Mouse (Mus musculus) cerebellum, adult 2 months (tissue): ENCODE measurements around the gene Spns1. TPM values are rescaled to one million over a fixed set of nuclear protein-coding genes. Genes with fewer than 3 reads are reported as not detected.
A peak's percentile ranks its signal among the peaks of the same experiment; 100 is the strongest.

Experiments
- DNase-seq, 2 experiments: peaks; one replicate each; pipeline ENCODE4 v3.0.0; 2021
- H3K27ac ChIP-seq: fragments of 200-500 bp; 2 replicates; pipeline ENCODE4 v1.5.1; 2012; ENCODE audit warnings: low read length, control low read depth, inconsistent platforms; ENCODE audit not compliant: insufficient read depth
- H3K27me3 ChIP-seq: fragments of 200-500 bp; 2 replicates; pipeline ENCODE4 v1.6.1; 2012; ENCODE audit warnings: inconsistent platforms, mild to moderate bottlenecking, low read length, moderate library complexity; ENCODE audit not compliant: control insufficient read depth, insufficient read depth
- H3K4me1 ChIP-seq: fragments of 200-500 bp; 2 replicates; pipeline ENCODE4 v1.6.1; 2011; ENCODE audit warnings: low read length; ENCODE audit not compliant: control insufficient read depth, insufficient read depth
- H3K4me3 ChIP-seq: fragments of 200-500 bp; replicated peaks from 2 replicates; pipeline ENCODE3; 2011; ENCODE audit warnings: mild to moderate bottlenecking, low read depth, low read length, control low read depth; ENCODE audit not compliant: insufficient read depth
- CTCF ChIP-seq: fragments of 200-500 bp; IDR thresholded peaks from 2 replicates; pipeline ENCODE4 v1.5.1; 2011; ENCODE audit warnings: low read depth, mild to moderate bottlenecking, control low read depth, low read length, moderate library complexity, borderline replicate concordance; ENCODE audit not compliant: insufficient read depth
- POLR2A ChIP-seq: fragments of 200-500 bp; IDR thresholded peaks from 2 replicates; pipeline ENCODE4 v1.6.1; 2011; ENCODE audit warnings: low read length, control low read depth, borderline replicate concordance; ENCODE audit not compliant: insufficient read depth
- whole genome bisulfite sequencing: fragments of 180-500 bp; shearing (Covaris S2); methylation state at CpG from one replicate; pipeline ENCODE4 v1.1.7; 2018; 5-methylcytosine and 5-hydroxymethylcytosine counted together
- polyA plus RNA-seq: library from polyadenylated mRNA; depleted of rRNA; stranded (reverse); fragments of >200 nt; gene quantifications from 2 replicates; pipeline ENCODE4 v1.2.3, GENCODE M21; 2012; rRNA removed

Gene Spns1
- 206 and 218 TPM in 2 replicates for polyA plus RNA-seq

DNA sequence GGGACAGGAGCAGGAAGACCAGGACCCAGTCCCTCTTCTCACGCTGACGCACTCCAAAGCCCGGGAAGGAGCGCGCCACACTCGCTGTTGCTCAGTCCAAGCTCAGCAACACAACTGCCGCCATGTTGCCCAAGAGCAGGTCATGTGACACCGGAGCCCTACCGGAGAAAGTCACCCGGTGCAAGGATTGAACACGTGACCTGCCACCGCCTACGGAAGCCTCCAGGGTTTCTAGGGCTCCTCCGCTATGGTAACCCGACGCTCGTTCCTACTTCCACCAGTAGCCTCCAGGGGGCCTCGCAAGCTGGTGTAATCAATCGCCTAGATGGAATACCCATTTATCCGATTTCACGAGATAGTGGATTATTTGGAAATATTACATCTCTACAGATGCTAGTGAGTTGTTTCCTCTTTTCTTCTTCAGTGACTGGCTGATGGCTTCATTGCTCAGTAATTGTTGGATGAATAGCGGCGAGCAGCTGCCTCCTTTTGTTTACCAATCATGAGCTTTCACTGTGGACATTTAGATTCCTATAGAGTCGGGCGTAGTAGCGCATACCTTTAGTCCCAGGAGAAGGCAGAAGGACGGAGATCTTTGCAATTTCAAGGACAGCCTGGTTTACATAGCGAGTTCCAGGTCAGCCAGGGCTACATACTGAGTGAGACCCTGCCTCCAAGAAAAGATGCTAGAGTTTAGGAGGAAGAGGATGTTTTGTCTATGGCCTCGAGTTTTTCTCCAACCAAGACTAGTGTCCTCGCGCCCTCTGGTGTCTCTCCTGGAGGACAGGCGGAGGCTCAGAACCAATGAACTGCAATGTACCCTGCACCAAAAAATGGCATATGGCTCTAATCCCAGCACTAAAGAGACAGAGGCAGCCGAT is at the start of gene Spns1:
Gene Spns1, minus strand, starts transcription at position 173 of the 881 bp plus-strand sequence.
- Histone ChIP-seq H3K4me1 (peaks cover 4% of the 10 kb centered on the region; the same call in 1 of the 2 replicates), H3K4me3 (peak within 1 kb of the TSS; percentile 98), H3K27ac (peak within 1 kb of the TSS; percentile 78), H3K27me3 (no peaks in the 10 kb centered on the region)
- WGBS, result 1% methylated on average over 33 of the region's 33 CpGs
- TF ChIP-seq CTCF (peak; percentile 77), POLR2A (peak; percentile 81)
- peak; percentile 97 to 98 for DNase-seq

DNA sequence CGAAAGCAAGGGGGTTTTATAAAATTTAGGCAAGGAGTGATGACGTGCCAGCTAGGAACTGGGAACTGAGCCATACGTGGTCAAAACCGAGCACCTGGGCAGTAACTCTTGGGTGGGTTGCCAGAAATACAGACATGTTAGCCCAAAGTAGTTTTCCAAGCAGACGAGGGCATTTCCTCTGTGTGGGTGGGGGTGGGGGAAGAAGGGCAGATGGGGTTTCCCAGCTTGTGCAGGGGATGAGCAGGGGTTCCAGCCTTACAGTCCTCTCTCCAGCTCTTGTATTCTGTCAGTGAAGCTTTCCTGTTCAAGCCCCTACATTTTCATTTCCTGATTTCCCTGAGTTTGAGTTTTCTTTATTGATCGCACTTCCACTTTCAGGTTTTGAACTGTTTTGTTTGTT is 46.9 kb upstream of the Spns1 start:
- Histone ChIP-seq H3K27ac (no peak overlapping the region), H3K4me3 (no peak overlapping the region), H3K27me3 (no peaks in the 10 kb centered on the region), H3K4me1 (no peaks in the 10 kb centered on the region; the same call in 1 of the 2 replicates)
- no peak for DNase-seq
- TF ChIP-seq CTCF, result no peak
- no peak for TF ChIP-seq POLR2A
- WGBS, result 59% methylated on average over 6 of the region's 6 CpGs

DNA sequence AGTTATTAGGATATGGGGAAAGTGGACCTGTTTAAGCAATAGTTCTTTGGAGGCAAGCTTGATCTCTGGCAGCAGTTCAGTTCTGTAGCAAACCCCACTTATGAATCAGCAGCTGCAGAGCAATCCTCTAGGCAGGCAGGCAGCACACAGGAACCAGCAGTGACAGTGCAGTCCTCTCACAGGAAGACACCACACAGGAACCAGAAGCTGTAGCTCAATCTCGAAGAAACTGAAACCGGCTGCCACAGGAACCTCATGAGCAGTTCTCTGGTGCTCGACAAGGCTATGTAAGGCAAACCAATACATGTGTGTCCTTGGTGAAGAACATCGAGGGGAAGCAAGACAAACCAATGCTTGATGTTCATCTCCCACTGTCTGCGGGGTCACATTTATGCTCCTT is 44.5 kb upstream of the Spns1 start:
- H3K4me3 ChIP-seq, result no peak overlapping the region
- DNase-seq, result no peak
- H3K27ac ChIP-seq, result no peak overlapping the region
- WGBS, result 86% methylated on average over 5 of the region's 5 CpGs
- TF ChIP-seq CTCF (no peak), POLR2A (no peak)
- no peaks in the 10 kb centered on the region for H3K27me3 ChIP-seq
- H3K4me1 ChIP-seq, result no peaks in the 10 kb centered on the region

- no peak for TF ChIP-seq POLR2A
- no peak for TF ChIP-seq CTCF
- no peaks in the 10 kb centered on the region for H3K27me3 ChIP-seq
- 65% methylated on average over 3 of the region's 3 CpGs for WGBS
Observed at GRCm38 (mm10) chr7:126418496-126418895, 41.2 kb upstream of the Spns1 start.

DNA sequence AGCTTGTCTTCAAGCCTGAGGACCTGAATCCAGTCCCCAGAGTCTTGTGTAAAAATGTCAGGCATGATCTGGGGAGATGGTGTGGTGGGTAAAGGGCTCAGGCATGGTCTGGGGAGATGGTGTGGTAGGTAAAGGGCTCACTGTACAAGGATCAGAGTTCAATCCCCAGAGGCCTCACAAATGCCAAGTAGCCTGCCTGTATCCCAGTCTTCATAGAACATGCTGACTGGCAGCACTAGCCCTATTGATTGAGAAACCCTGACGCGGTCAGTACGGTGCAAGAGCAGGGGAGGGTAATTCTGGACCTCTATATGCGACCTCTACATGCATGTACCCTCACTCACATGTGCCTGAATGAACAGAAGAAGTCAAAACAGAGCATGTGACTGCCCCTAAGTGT is 40.4 kb upstream of the Spns1 start:
- DNase-seq, result no peak
- Histone ChIP-seq H3K4me1 (no peaks in the 10 kb centered on the region), H3K4me3 (no peak overlapping the region), H3K27me3 (no peaks in the 10 kb centered on the region), H3K27ac (no peak overlapping the region)
- WGBS, result 78% methylated on average over 4 of the region's 4 CpGs
- TF ChIP-seq CTCF, result no peak
- TF ChIP-seq POLR2A, result no peak

More at GRCm38 (mm10) chr7:126418496-126418895, 41.2 kb upstream of the Spns1 start:
- Histone ChIP-seq H3K4me1 (no peaks in the 10 kb centered on the region), H3K4me3 (no peak overlapping the region), H3K27ac (no peak overlapping the region)
- no peak for DNase-seq

DNA sequence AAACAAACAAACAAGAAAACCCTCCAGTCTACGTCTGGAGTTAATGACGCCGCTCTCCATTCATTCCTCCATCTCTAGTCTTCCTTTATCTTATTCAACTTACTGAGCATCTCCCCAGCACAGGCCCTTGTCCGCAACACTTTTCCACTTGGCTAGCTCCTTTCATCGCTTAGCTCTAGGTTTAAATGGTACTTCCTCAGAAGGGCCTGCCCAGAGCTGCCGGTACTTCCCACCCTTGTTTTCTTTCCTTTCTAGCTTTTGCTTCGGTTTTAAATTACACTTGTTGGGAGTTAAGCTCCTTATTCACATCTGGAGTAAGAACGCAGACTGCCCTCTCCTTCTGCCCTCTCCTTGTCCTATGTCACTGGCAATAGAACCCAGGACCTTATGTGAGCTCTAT is 39.8 kb upstream of the Spns1 start:
- 22% methylated on average over 8 of the region's 8 CpGs for WGBS
- no peak for TF ChIP-seq CTCF
- no peak for TF ChIP-seq POLR2A
- Histone ChIP-seq H3K27me3 (no peaks in the 10 kb centered on the region), H3K4me3 (no peak overlapping the region), H3K27ac (no peak overlapping the region), H3K4me1 (no peaks in the 10 kb centered on the region)
- no peak for DNase-seq

- Histone ChIP-seq H3K27me3 (no peaks in the 10 kb centered on the region), H3K4me1 (no peaks in the 10 kb centered on the region), H3K4me3 (no peak overlapping the region), H3K27ac (no peak overlapping the region)
- DNase-seq, result no peak
- TF ChIP-seq CTCF, result no peak
- TF ChIP-seq POLR2A, result no peak
- 38% methylated on average over 2 of the region's 2 CpGs for WGBS
Observed at GRCm38 (mm10) chr7:126416615-126417014, 39.4 kb upstream of the Spns1 start.

GRCm38 (mm10) chr7:126414725-126415124 is 37.5 kb upstream of the Spns1 start, which contains the start of gene Cd19:
TSS of gene Cd19 (minus strand) at chr7:126414889.
- DNase-seq, result no peak
- WGBS, result 82% methylated on average over 6 of the region's 6 CpGs
- TF ChIP-seq POLR2A (no peak), CTCF (no peak)
- Histone ChIP-seq H3K27me3 (no peaks in the 10 kb centered on the region), H3K27ac (no peak within 1 kb of the TSS), H3K4me1 (no peaks in the 10 kb centered on the region), H3K4me3 (no peak within 1 kb of the TSS)
